Mouse (Mus musculus) cortical plate, adult 2 months (tissue): ENCODE measurements around the gene Ssr2. TPM values are rescaled to one million over a fixed set of nuclear protein-coding genes. Genes with fewer than 3 reads are reported as not detected.

ENCODE experiments used
- H3K27ac ChIP-seq: fragments of 200-500 bp; 2 replicates; pipeline ENCODE4 v1.5.1; 2012; ENCODE audit warnings: low read length, control low read depth, inconsistent platforms; ENCODE audit not compliant: insufficient read depth
- H3K4me1 ChIP-seq: fragments of 200-500 bp; 2 replicates; pipeline ENCODE4 v1.6.1; 2011; ENCODE audit warnings: low read length; ENCODE audit not compliant: control insufficient read depth, insufficient read depth
- H3K4me3 ChIP-seq: fragments of 200-500 bp; 2 replicates; pipeline ENCODE4 v1.5.1; 2011; ENCODE audit warnings: mild to moderate bottlenecking, low read length, control low read depth; ENCODE audit not compliant: insufficient read depth
- CTCF ChIP-seq: fragments of 200-500 bp; IDR thresholded peaks from 2 replicates; pipeline ENCODE4 v1.5.1; 2011; ENCODE audit warnings: mild to moderate bottlenecking, control low read depth, low read length; ENCODE audit not compliant: insufficient read depth; ENCODE audit errors: extremely low read depth
- POLR2A ChIP-seq: fragments of 200-500 bp; IDR thresholded peaks from 2 replicates; pipeline ENCODE4 v1.6.1; 2011; ENCODE audit warnings: mild to moderate bottlenecking, low read length, control low read depth; ENCODE audit not compliant: insufficient read depth; ENCODE audit errors: extremely low read depth
- polyA plus RNA-seq: library from polyadenylated mRNA; depleted of rRNA; stranded (reverse); fragments of >200 nt; gene quantifications from 2 replicates; pipeline ENCODE4 v1.2.3, GENCODE M21; 2012

The Ssr2 gene
- polyA plus RNA-seq, 1 experiment, result 126 TPM

- Histone ChIP-seq H3K27ac (no peak overlapping the region), H3K4me1 (peaks cover 2% of the 10 kb centered on the region; the same call in 1 of the 2 replicates), H3K4me3 (peak overlapping the region; percentile 49)
- TF ChIP-seq POLR2A (no peak), CTCF (no peak)
Observed at GRCm38 (mm10) chr3:88532689-88533511, 42.8 kb upstream of the Ssr2 start.

- no peak for TF ChIP-seq POLR2A
- TF ChIP-seq CTCF, result no peak
- Histone ChIP-seq H3K27ac (no peak overlapping the region), H3K4me3 (no peak overlapping the region), H3K4me1 (peaks cover 2% of the 10 kb centered on the region; the same call in 1 of the 2 replicates)
Observed at GRCm38 (mm10) chr3:88533706-88534105, 42.0 kb upstream of the Ssr2 start.

GRCm38 (mm10) chr3:88535005-88535404, 40.7 kb upstream of the Ssr2 start:
- no peak overlapping the region for H3K27ac ChIP-seq
- no peak for TF ChIP-seq CTCF
- TF ChIP-seq POLR2A, result no peak
- H3K4me1 ChIP-seq, result no peaks in the 10 kb centered on the region; the same call in 1 of the 2 replicates
- H3K4me3 ChIP-seq, result no peak overlapping the region

GRCm38 (mm10) chr3:88535527-88535926, 40.1 kb upstream of the Ssr2 start:
- H3K4me3 ChIP-seq, result no peak overlapping the region; the same call in 1 of the 2 replicates
- H3K4me1 ChIP-seq, result no peaks in the 10 kb centered on the region; the same call in 1 of the 2 replicates

GRCm38 (mm10) chr3:88536103-88536930, 39.4 kb upstream of the Ssr2 start:
- H3K4me3 ChIP-seq, result peak overlapping the region; percentile 37
- no peak overlapping the region for H3K27ac ChIP-seq
- TF ChIP-seq POLR2A (peak; percentile 65; the same call in 1 of the 2 replicates), CTCF (no peak)
- H3K4me1 ChIP-seq, result no peaks in the 10 kb centered on the region

More at GRCm38 (mm10) chr3:88535527-88535926, 40.1 kb upstream of the Ssr2 start:
- no peak overlapping the region for H3K27ac ChIP-seq
- no peak for TF ChIP-seq POLR2A
- no peak for TF ChIP-seq CTCF

- no peaks in the 10 kb centered on the region for H3K4me1 ChIP-seq
- TF ChIP-seq POLR2A (no peak), CTCF (no peak)
- peak overlapping the region; percentile 37 for H3K4me3 ChIP-seq
- H3K27ac ChIP-seq, result no peak overlapping the region
Observed at GRCm38 (mm10) chr3:88537146-88537545, 38.5 kb upstream of the Ssr2 start.

GRCm38 (mm10) chr3:88538271-88539145, 37.2 kb upstream of the Ssr2 start:
- H3K4me1 ChIP-seq, result no peaks in the 10 kb centered on the region
- no peak for TF ChIP-seq POLR2A
- TF ChIP-seq CTCF, result no peak

GRCm38 (mm10) chr3:88539397-88539796, 36.3 kb upstream of the Ssr2 start:
- TF ChIP-seq POLR2A (no peak), CTCF (no peak)
- Histone ChIP-seq H3K4me1 (no peaks in the 10 kb centered on the region), H3K4me3 (no peak overlapping the region), H3K27ac (no peak overlapping the region)

More at GRCm38 (mm10) chr3:88538271-88539145, 37.2 kb upstream of the Ssr2 start:
- no peak overlapping the region for H3K4me3 ChIP-seq
- H3K27ac ChIP-seq, result no peak overlapping the region

GRCm38 (mm10) chr3:88540085-88540484, 35.6 kb upstream of the Ssr2 start:
- H3K27ac ChIP-seq, result no peak overlapping the region
- TF ChIP-seq CTCF, result no peak
- no peak for TF ChIP-seq POLR2A
- H3K4me3 ChIP-seq, result no peak overlapping the region
- H3K4me1 ChIP-seq, result no peaks in the 10 kb centered on the region
